Mouse (Mus musculus) gastrocnemius, postnatal 25 days (tissue): ENCODE measurements around the gene Pkp1. TPM values are rescaled to one million over a fixed set of nuclear protein-coding genes. Genes with fewer than 3 reads are reported as not detected.

Source experiments
- DNase-seq: peaks from one replicate; pipeline ENCODE4 v3.0.0; 2022
- long read RNA-seq, 2 experiments: library from polyadenylated mRNA; stranded (forward); transcript quantifications; one replicate each; pipeline ENCODE4 v2.0.0; 2021
- total RNA-seq, 2 experiments: library from RNA; stranded (reverse); gene quantifications; 1 replicate in 1 of 2; 2 replicates in 1 of 2; pipeline ENCODE4 v1.2.3; 2021

The Pkp1 gene
- under 1 TPM in 1 of 2 experiments, not detected in 1; 0.11 TPM for total RNA-seq
- long read RNA-seq, experiment 1, result 0 reads
- long read RNA-seq, experiment 2, result 0 reads

DNA sequence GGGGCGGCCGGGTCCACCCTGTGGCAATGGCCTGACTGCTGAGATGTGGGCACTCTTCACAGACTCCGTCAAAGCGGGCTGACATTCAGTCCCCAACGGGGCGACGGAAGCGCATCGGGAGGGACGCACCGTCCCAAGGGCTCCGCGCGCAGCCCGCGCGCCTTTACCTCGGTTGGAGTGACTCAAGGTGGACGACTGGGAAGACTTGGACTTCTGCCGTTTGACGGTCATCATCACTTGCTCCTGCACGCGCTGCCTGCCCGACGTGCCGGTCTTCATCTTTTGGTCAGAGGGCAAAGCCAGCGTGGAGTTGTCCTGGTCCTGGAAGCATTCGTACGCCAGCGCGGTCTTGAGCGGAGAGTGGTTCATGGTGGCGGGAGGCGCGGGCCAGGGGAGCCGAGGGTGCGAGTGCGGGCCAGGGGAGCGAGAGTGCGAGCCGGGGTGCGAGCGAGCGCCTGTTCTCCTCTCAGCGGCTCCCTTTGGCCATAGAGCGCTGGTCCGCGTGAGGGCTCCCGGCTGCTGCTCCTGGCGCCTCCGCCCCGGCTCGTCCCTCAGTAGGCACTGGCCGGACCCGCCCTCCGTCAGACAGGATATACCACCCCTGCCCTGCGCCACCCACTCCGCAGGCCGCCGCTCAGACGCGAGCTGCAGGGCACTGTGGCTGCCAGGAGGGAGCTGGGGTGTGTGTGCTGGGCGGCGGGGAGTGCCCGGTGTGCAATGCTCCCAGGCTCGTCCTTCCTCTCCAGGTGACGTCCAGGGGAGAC lies at the start of gene Pkp1:
Gene Pkp1, minus strand, starts transcription at position 564 of the 764 bp plus-strand sequence.
- no peak for DNase-seq

DNA sequence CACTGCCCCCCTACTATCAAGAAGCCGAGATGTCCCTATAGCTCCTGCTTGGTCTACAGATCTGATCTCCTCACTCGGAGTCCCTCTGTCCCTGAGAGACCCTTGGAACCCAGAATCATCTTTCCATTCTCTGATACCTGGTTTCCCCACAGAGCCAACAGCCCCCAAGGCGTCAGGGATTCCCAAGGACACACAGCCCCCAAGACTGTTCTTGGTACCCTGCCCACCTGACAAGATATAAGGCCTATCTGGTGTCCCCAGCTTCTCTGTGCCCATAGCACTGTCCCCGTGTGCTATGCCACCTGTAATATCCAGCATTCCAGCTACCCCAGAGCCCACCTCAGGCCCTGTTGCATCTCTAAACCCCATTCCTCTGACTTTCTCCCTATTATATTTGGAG lies 48.7 kb upstream of the Pkp1 start:
- no peak for DNase-seq

DNA sequence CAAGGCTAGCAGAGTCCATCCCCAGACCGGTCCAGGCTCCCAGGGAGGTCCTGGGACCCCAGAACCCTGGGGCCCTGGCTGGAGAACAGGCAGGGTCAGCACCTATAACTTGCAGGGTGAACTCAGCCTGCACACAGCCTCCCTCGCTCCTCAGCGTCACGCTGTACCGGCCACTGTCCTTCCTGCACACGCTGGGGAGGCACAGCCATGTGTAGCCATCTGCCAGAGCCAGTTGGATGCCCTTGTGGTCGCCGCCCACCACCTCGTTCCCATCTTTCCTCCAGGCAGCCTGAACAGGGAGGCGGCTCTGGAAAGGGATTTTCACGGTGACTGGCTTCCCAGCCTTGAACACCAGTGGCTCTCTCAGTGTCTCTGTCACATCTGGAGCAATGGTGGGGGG lies 45.6 kb upstream of the Pkp1 start:
- no peak for DNase-seq

DNA sequence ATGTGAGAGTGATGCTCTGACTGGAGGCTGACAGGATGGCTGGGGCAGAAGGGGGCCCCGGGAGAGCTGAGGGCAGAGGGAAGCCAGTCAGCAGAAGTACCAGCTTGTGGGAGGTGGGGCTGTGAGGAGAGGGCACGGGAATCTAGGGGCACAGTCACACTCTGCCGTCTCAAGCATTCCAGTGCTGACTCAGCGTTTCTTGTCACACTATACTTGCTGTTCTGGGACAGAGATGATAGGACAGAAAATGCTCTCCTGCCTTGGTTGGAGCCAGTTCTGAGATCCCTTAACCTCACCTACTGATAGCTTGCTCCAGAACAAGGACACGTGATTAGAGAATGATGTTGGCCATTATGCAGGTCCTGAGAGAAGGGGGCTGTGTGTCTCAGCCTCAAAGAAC lies 44.2 kb upstream of the Pkp1 start:
- no peak for DNase-seq

DNA sequence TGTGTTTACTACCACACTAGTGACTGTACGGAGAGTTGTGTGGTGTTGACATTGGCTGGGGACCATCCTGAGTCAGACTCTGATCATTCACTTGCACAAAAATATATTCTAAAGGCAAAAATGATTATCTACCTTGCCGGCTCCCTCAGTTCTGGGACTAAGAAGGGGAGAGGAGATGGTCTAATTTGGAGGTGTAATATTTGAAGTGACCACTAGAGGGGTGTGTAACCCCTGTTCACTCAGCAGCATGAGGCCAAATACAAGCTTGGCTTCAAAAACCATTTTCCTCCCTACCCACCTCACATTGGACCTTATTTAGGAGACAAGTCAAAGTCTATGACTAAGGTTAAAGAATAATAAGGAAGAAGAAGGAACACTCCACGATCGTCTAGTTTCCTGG lies 39.5 kb upstream of the Pkp1 start:
- DNase-seq, result no peak

DNA sequence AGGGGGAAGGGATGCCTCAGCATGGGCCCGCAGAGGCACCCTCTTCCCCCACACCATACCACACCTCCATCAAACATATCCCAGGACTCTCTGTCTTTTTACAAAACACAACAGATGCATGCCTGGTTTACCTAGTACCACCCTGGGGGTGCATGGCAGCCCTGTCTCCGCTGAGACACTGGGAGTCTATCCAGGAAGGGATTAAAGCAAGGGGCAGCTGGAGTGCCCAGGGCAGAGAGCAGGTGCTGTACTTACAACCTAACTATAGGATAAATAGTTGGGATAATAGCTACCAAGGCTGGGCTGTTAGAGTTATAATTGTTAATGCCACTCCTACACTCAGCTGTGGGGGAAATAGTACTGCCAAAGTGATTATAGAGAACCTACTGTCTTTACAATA lies 29.9 kb upstream of the Pkp1 start:
- DNase-seq, result no peak

DNA sequence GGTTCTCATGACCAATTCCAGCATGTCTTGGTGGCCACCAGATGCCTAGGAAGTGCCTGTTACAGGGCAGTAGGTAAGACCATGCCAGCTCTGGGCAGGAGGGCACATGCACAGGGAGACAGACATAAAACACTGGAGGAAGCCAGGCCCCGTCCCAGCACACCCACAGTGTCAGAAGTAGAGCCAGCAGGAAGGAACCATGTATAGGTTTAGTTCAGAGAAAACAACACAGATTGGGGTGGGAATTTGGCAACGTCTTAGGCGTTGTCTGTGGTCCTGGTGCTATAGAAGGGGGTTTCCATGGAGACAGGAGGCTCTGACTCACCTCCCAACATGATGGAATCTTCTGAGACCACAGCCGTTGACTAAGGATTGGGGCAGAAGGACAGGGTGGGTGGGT lies 27.2 kb upstream of the Pkp1 start:
- DNase-seq, result no peak

DNA sequence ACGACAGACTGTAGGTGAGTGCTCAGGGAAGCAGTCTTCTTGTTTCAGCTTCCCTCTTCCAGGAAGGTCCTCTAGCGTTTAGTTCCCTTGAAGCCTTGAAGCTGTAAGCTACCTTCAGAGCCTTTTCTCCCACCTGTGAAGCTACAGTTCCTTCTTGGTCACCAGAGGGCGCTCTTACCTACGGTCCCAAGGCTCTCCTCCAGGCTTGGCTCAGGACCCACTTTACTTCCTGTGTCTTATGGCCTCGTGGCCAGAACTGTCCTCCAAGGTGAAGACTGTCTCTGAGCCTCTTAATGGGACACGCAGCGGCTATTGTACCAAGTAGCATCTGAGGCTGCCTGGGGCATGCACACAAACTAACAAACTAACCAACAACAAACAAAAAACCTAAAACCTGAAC lies 26.7 kb upstream of the Pkp1 start:
- no peak for DNase-seq

DNA sequence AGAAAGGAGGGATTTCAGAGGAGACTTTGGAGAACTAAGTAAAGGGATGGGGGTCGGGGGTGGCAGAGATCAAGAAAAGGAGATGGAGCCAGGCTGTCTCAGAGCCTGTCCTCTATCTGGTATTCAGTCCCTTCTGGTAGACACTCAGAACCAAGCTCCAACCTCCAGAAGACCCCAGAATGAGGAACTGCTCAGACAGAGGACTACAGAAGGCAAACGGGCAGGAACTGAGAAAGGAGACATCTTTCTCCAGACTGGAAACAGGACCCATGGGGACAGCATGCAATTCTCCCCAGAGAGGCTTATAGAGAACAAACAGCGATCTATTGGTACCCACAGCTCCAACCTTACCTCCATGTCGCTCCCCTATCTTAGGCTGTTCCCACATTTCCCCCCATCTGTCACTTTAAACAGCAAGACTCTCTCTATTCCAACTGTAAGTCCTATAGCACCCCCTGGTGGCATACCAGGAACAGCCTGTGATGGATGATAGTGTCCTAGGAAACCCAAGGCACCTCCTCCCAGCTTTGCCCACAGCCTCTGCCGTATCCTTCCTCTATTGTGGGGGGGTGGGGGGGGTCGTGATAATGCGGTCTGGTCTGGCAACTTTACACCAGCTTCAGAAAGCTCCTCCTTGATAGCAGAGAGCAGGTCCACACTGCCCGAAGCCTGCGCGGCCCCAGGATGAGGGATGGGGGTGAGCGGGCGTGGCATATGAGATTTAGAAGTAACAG lies 25.7 kb upstream of the Pkp1 start:
- peak; percentile 48 for DNase-seq

DNA sequence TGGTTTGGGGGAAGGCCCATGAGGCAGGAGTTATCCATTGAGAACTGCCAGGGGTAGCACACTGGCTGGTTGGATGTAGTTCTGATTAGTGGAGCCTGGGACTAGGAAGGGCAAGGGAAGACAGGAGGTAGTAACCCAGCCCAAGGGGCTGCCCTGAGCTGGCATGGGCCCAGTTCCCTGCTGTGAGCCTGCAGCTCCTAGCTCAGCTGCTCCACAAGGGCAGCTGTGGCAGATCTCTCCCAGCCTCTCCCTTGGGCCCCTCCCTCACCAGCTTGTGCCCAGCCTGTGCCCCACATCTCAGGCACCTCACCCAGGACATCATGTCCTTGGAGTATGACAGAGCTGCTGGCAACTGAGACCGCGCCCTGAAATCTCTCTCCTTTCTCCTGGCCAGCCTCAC lies 24.7 kb upstream of the Pkp1 start:
- DNase-seq, result peak; percentile 36

DNA sequence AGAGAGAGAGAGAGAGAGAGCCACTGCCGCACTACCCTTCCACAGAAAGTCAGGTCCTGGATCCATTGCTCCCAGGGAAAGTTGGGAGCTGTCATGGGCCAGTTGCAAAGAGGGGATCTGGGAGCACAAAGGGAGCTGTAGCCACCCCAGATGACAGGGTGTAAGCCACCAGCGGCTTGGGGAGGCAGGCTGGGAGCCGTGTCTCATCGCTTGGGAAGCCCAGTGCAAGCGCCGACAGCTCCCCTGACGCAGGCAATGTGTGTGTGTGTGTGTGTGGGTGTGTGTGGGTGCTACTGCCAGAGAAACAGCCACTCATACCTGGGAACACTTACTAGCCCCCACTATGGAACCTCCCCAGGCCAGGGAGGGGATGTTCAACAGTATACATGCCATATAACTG lies 23.1 kb upstream of the Pkp1 start:
- no peak for DNase-seq

DNA sequence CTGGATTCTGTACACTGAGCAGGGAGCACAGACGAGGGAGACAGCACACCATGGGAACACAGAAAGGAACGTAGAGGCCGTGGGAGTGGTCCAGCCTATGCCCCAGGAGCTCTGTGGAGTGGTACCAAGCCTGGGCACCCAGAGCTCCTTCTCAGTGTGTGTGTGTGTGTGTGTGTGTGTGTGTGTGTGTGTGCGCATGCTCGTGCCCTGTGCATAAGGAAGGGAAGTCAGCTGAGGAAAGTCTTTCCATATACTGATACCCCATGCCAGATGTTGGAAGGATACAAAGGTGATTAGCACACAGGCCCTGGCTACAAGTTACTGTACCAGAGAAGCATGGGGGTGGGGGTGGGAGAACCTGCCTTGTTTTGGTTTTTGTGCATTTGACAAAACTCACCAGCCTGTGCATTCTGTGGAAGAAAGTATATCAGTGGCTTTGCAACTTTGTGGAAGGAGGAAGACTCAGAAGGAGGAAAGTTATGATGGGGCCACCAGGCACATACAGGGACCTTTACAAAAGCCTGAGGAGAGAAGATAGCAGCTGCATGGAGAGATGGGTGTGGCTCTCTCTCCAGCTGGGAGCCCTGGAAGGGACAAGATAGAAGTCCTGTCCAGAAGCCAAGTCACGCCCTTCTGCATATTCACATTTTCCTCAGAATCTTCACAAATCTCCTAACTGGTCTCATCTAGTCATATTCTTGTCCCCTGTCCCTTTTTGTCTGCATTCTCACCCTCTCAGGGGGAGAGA lies 22.4 kb upstream of the Pkp1 start:
- DNase-seq, result no peak

DNA sequence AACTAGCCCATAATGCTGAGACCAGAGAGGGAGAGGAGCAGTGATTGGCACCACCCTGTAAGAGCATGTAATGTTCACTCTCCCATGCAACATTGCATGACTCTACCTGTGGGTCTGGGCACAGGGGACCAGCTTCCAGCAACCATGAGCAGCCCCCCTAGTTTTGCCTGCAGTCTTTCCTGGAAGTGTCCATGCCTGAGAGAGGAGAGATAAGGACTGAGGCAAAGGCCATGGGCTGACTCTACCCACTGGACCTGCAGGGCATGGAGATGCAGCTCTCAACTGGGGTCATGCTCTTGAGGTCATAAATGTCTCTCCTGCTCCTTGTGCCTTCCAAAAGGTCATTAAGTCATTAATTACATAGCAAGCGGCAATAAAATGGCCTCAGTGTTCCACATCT lies 17.1 kb upstream of the Pkp1 start:
- DNase-seq, result no peak

DNA sequence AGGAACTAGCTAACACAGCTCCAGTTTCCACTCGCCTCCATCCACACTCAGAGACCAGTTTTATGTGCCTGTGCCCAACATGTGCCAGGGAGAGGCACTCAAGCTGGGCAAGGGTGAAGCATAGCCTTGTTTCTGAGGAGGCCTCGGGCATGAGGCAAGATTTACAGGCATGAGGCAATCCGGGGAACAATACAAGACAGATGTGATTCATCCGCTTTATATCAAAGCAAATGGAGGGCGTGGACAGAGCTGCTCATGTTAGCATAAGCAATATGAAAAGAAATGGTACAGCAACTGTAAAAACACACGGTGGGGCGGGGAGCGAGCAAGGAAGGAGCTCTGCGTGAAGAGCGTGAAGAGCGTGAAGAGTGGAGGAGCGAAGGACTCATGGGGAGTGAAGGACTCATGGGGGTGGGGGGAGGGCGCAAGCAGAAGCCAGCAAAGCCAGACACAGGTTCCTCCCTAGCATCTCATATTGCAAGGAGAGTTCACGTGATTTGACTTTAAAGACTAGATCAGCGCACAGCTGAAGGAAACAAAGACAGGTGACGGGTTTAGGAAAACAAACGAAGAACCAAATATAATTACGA lies 14.8 kb upstream of the Pkp1 start:
- no peak for DNase-seq

DNA sequence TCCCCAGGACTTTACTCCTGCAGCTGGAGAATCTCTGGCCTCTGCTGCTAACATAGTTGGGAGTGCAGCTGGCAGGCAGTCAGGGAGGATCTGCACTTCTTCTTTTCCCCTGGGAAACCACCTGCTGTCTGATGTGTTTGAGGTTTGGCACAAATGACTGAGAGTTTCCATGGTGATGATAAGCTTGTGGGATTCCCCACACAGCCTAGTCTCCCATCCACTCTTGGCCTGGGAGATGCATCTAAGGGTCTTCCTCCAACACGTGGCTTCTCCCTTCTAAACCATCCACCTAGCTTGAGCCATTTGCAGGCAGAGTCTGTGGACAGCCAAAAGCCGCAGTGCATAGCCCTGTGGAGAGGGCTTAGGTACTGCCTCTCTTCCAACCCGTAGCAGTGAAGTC lies 10.9 kb upstream of the Pkp1 start:
- DNase-seq, result no peak

DNA sequence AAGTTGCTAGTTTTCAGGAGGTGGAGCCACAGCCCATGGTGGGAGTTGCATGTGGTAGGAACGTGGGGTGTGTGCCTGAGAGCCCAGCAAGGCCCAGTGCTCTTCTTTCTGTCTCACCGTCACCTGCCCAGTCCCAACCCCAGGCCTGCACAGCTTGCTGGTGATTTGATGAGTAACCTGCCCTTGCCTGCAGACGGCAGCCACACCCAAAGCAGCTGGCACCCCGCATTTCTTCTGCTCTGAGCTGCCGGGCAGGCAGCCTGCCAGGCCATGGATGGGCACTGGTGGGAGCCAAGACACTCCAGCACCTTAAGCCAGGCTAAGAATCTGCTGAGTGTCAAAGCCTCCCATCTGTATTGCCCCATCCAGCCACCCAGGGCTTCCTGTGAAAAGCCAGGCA lies 6.8 kb upstream of the Pkp1 start:
- DNase-seq, result no peak

DNA sequence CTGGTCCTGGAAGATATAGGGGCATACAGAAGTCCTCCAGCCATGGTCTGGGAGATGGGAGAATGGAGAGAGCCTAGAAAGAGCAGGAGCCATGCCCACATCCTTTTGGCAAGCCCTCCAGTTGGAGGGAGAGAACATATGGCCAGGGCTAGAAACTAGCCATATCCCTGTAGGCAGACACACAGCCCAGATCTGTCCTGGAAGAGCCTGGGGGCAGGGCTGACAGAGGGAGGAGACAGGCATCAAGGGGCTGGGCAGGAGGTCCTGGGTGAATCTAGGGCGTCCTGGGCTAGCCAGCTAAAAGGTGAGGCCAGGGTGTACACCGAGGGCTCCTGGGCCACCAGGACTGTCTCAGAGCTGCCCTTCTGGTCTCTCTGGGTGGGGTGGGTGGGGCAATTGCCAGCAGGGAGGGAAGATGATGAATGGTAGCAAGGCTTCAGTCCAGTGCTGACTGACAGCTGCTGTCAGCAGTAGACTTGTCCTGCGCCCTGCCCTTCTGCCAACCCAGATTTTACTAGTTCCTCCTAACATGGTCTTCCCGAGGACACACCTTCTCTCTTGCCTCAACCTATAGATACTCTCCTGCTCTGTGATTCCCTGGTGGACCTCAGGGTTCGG lies 5.5 kb upstream of the Pkp1 start:
- DNase-seq, result no peak

DNA sequence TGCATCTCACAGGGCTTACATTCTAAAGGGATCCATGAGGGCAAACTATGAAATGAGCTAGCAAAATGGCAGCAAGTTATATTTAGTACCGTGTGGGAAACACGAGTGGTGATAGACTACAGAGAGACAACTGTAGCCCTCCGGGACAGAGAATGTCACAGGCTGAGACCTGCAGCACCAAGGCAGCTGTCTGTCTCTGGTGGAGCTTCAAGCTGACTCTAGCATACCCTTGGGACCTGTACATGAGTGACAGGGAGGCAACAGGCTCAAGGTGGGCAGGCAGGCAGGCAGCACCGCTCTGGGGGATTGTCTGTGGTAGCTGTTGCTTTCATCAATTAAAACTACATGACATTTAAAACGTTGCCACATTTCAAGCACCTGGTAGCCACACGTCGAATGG lies 4.2 kb upstream of the Pkp1 start:
- DNase-seq, result no peak

DNA sequence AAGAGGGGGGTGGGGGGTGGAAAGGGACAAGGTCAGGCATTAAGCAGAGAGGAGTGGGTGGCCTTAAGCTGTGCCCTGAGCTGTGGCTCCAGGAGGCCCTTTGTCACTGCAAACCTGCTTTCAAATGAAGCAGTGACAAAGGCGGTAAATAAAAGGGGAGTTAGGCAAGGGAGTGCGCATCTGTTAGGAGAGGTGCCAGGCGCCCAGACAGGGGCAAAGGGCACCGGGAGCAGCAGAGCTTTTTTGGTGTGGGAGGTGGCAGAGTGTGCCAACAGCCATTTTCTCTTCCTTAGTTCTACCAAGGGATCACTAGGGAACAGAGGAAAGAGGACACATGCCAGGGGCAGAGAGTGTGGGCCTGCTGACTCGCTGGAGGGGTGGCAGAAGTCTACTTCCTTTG lies 1.8 kb downstream of the Pkp1 start:
- DNase-seq, result no peak

DNA sequence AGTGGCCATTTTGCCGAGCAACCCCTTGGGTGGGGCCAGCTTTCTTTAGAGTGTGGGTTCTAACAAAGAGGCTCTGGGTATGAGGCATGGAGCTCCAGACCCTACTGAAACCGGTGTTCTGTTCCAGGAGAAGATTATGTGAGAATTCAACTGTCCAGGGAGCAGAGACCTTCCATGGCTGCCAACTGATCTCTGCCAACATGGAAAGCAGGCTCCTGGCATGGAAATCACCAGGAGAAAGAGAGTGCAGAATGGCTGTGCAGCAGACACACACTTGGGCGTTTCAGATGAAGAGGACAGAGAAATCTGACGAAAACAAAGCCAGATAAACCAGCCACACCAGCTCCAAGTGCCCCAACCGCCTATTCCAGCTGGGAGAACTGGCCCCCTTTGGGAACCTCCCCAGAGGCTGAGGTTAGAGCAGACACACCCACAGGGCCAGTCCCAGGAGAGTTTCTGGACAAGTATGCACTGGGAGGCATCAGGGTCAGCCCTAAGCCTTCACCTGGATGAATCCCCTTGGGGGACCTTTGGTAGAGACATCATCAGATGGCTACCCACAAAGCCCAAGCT lies 2.4 kb downstream of the Pkp1 start:
- DNase-seq, result no peak

DNA sequence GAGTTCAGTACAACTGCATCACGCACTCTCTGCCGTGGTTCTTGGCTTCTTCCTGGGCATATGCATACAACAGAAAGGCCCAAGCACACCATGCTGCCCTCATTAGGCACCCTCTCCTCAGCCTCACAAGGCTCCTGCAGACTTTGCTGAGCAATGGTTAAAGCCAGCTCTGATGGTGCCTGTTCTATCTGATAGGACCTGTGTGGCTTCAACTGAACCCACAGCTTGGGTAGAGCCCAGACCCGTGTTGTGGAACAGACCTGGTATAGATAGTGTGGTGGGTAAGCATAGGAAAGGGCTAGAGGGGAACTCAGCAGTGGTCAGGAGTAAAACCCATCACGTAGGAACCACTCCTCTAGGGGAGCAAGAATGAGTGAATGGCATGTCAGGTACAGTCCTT lies 5.3 kb downstream of the Pkp1 start:
- DNase-seq, result no peak

DNA sequence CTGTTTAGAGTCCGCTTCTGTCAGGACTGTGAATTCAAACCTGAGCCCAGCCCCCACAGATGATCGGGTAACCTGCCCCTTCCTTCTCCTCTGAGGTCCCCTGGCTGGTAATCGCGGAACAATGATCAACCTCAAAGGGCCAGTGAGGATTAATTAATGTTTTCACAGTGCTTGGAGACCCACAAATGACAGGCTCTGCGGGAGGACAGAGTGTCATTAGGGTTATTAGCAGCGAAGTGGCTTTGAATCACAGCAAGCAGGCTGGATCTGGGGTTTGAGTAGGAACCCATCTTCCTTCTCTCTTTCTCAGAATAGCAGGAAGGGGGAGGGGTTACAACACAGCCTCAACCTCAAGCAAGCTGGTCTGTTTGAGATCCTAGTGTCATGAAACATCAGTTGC lies 9.6 kb downstream of the Pkp1 start:
- no peak for DNase-seq
